Mouse (Mus musculus): ENCODE data around the gene Hspd1. TPM values are rescaled to one million over a fixed set of nuclear protein-coding genes. Genes with fewer than 3 reads are reported as not detected.

Gene Hspd1
- polyA plus RNA-seq, 1 experiment = 19.2 TPM

DNA sequence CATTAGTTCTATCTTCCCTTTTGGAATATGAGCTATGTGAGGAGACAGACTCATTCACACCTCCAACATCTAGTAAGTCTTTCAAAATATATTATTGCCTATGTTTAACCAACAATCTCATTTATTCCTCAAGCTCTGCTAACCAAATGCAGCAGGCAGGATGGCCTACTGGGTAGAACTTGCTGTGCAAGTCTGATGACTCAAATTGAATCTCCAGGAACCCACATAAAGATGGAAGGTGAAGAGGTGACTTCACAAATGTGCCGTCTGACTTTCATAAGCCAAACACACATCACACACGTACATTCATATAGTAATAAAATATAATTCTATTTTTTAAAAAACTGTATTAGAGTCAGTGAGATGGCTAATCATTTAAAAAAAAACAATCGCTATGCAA lies 36.4 kb downstream of the Hspd1 start:
- H3K4me3 ChIP-seq (replicated peaks; ENCODE audit: extremely low read depth, low read depth, low read length) = peak overlapping the region; percentile 69
- WGBS = 72% methylated on average over 3 of the region's 3 CpGs
- DNase-seq = no peak
- TF ChIP-seq CTCF (IDR thresholded peaks at IDR 0.05; ENCODE audit: insufficient read depth, low read length) = no peak
- no peak for TF ChIP-seq POLR2A (IDR thresholded peaks at IDR 0.05; ENCODE audit: borderline replicate concordance, extremely low read depth, low read depth, low read length)
- peaks cover 6% of the 10 kb centered on the region for H3K4me1 ChIP-seq (ENCODE audit: control insufficient read depth, insufficient read depth, low read length)

- peaks cover 3% of the 10 kb centered on the region for H3K4me1 ChIP-seq (ENCODE audit: control insufficient read depth, insufficient read depth, low read length)
- DNase-seq = no peak
- WGBS = 66% methylated on average over 4 of the region's 4 CpGs
- TF ChIP-seq POLR2A (IDR thresholded peaks at IDR 0.05; ENCODE audit: borderline replicate concordance, extremely low read depth, low read depth, low read length) (no peak), CTCF (IDR thresholded peaks at IDR 0.05; ENCODE audit: insufficient read depth, low read length) (no peak)
- no peak overlapping the region for H3K4me3 ChIP-seq (replicated peaks; ENCODE audit: extremely low read depth, low read depth, low read length)
These were observed 39.0 kb downstream of the Hspd1 start for GRCm38 (mm10) chr1:55048841-55049587.

DNA sequence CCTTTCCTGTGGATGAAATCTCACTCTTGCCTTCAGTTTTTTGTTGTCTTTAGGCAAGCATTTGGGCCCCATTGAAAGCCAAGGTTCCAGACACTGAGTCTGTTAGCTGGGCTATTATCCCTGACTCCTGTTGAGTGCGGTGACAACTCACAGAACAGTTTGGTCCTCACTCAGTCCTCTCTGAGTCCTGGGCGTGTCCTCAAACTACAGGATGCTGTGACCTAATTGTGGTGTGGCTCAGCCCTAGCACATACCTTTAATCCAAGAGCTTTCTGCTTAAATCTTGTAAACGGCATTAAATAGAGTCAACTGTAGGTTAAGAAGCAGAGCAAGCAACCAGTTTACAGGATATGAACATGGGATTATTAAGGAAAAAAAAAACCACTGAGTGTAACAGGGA lies 44.9 kb downstream of the Hspd1 start:
- TF ChIP-seq CTCF (IDR thresholded peaks at IDR 0.05; ENCODE audit: insufficient read depth, low read length) (no peak), POLR2A (IDR thresholded peaks at IDR 0.05; ENCODE audit: borderline replicate concordance, extremely low read depth, low read depth, low read length) (no peak)
- Histone ChIP-seq H3K4me3 (replicated peaks; ENCODE audit: extremely low read depth, low read depth, low read length) (no peak overlapping the region), H3K4me1 (ENCODE audit: control insufficient read depth, insufficient read depth, low read length) (no peaks in the 10 kb centered on the region)
- WGBS = 78% methylated on average over 3 of the region's 3 CpGs
- DNase-seq = no peak

DNA sequence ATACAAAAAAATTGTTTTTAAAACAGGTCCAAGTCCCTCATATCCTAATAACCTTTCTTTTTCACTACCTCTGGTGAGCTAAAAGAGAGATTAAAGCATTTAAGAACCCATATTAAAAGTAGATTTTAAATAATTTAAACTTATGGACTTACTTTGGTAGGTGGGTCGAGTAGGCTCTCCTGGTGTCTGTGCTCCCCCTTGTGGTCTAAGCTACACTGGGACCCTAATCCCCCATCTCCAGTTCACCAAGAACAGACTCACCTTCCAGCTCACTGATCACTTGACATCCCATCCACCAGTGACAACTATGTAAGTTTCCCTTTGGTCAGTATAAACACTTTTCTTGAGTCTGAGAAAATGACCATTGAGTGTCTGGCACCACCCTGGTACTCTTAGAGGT lies 45.8 kb downstream of the Hspd1 start:
- TF ChIP-seq CTCF (IDR thresholded peaks at IDR 0.05; ENCODE audit: insufficient read depth, low read length) (0 out of 2 replicates have a peak, but pooled peaks have one; percentile 9), POLR2A (IDR thresholded peaks at IDR 0.05; ENCODE audit: borderline replicate concordance, extremely low read depth, low read depth, low read length) (no peak)
- Histone ChIP-seq H3K4me3 (replicated peaks; ENCODE audit: extremely low read depth, low read depth, low read length) (no peak overlapping the region), H3K4me1 (ENCODE audit: control insufficient read depth, insufficient read depth, low read length) (no peaks in the 10 kb centered on the region)
- 55% methylated on average over 1 of the region's 1 CpGs for WGBS
- DNase-seq = no peak

GRCm38 (mm10) chr1:55041691-55042090 lies 46.4 kb downstream of the Hspd1 start:
- Histone ChIP-seq H3K4me1 (ENCODE audit: control insufficient read depth, insufficient read depth, low read length) (no peaks in the 10 kb centered on the region), H3K4me3 (replicated peaks; ENCODE audit: extremely low read depth, low read depth, low read length) (no peak overlapping the region)
- 90% methylated on average over 4 of the region's 4 CpGs for WGBS
- TF ChIP-seq POLR2A (IDR thresholded peaks at IDR 0.05; ENCODE audit: borderline replicate concordance, extremely low read depth, low read depth, low read length) = no peak
- no peak for TF ChIP-seq CTCF (IDR thresholded peaks at IDR 0.05; ENCODE audit: insufficient read depth, low read length)
- no peak for DNase-seq

GRCm38 (mm10) chr1:55039944-55040343 lies 48.1 kb downstream of the Hspd1 start:
- no peak for DNase-seq
- TF ChIP-seq CTCF (IDR thresholded peaks at IDR 0.05; ENCODE audit: insufficient read depth, low read length) (no peak), POLR2A (IDR thresholded peaks at IDR 0.05; ENCODE audit: borderline replicate concordance, extremely low read depth, low read depth, low read length) (no peak)
- no peak overlapping the region for H3K4me3 ChIP-seq (replicated peaks; ENCODE audit: extremely low read depth, low read depth, low read length)
- WGBS = 85% methylated on average over 1 of the region's 1 CpGs
- H3K4me1 ChIP-seq (ENCODE audit: control insufficient read depth, insufficient read depth, low read length) = no peaks in the 10 kb centered on the region

GRCm38 (mm10) chr1:55031026-55031779 lies 56.8 kb downstream of the Hspd1 start:
- no peak overlapping the region for H3K4me3 ChIP-seq (replicated peaks; ENCODE audit: extremely low read depth, low read depth, low read length)
- DNase-seq = no peak
- TF ChIP-seq CTCF (IDR thresholded peaks at IDR 0.05; ENCODE audit: insufficient read depth, low read length) = no peak
- TF ChIP-seq POLR2A (IDR thresholded peaks at IDR 0.05; ENCODE audit: borderline replicate concordance, extremely low read depth, low read depth, low read length) = no peak
- H3K4me1 ChIP-seq (ENCODE audit: control insufficient read depth, insufficient read depth, low read length) = no peaks in the 10 kb centered on the region

DNA sequence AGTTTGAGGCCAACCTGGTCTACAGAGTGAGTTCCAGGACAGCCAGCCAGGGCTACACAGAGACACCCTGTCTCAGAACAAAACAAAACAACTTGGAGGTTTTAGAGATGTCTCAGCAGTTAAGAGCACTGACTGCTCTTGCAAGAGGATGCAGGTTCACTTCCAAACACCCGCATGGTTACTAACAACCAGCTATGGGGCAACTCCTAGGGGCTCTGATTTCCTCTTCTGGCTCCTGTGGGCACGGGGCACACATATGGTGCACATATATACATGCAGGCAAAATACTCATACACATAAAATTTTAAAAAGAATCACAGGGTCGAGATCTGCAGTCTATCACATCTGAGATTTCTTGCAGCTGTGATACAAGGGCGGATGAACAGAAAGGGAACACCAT lies 58.6 kb downstream of the Hspd1 start:
- Histone ChIP-seq H3K4me3 (replicated peaks; ENCODE audit: extremely low read depth, low read depth, low read length) (no peak overlapping the region), H3K4me1 (ENCODE audit: control insufficient read depth, insufficient read depth, low read length) (0 out of 2 replicates have a peak, but pooled peaks cover 2% of the 10 kb centered on the region)
- WGBS = 66% methylated on average over 4 of the region's 4 CpGs
- TF ChIP-seq POLR2A (IDR thresholded peaks at IDR 0.05; ENCODE audit: borderline replicate concordance, extremely low read depth, low read depth, low read length) (no peak), CTCF (IDR thresholded peaks at IDR 0.05; ENCODE audit: insufficient read depth, low read length) (no peak)
- DNase-seq = no peak

DNA sequence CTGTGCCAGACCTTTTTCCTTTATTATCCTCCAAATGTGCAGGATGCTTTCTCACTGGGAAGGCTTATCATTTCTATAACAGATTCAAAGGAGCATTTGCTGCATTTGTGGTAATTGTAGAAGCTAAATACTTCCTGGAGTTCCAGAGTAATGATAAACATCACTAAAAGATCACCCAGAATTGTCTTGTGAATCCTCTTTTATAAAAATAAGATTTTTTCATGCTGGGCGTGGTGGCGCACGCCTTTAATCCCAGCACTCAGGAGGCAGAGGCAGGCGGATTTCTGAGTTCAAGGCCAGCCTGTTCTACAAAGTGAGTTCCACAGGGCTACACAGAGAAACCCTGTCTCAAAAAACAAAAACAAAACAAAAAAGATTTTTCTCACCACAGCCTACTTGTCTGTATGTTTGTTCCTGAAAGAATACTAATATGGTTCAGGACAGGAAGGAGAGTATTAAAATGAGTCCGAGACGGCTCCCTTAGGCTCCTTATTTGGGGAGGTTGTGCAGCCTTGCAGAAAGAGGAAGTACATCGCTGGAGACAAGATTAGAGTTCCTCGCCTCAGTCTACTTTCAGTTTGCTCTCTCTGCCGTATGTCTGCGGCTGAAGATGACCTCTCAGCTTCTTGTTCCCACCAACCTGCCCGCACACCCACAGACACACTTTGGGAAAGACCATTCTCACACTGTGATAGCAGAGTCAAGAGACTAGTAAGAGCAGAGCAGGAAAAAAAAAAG lies 59.4 kb downstream of the Hspd1 start:
- 45% methylated on average over 11 of the region's 11 CpGs for WGBS
- Histone ChIP-seq H3K4me1 (ENCODE audit: control insufficient read depth, insufficient read depth, low read length) (peaks cover 4% of the 10 kb centered on the region), H3K4me3 (replicated peaks; ENCODE audit: extremely low read depth, low read depth, low read length) (peak overlapping the region; percentile 68)
- TF ChIP-seq POLR2A (IDR thresholded peaks at IDR 0.05; ENCODE audit: borderline replicate concordance, extremely low read depth, low read depth, low read length) = peak; percentile 79; the same call in 1 of the 2 replicates
- no peak for TF ChIP-seq CTCF (IDR thresholded peaks at IDR 0.05; ENCODE audit: insufficient read depth, low read length)
- no peak for DNase-seq

All from lung, adult 2 months (tissue).